Mouse (Mus musculus) left cerebral cortex, adult 8-10 months (tissue): ENCODE measurements at regions not wholly inside any gene's neighbourhood (a gene's known extent, or its start where the extent isn't known, plus 50 kb on each side); places are given as distances from the start of the nearest gene placed in this dataset.
A peak's percentile ranks its signal among the peaks of the same experiment; 100 is the strongest.

Source experiments
- DNase-seq, 2 experiments: peaks; one replicate each; pipeline ENCODE4 v3.0.0; 2022; ENCODE audit warnings: low spot score in 2 of 2

GRCm38 (mm10) chr1:13941351-13941750 is 2151.8 kb downstream of the 4930444P10Rik start:
- no peak for DNase-seq

GRCm38 (mm10) chr1:13938344-13938743 is 2154.8 kb downstream of the 4930444P10Rik start:
- no peak for DNase-seq

- DNase-seq = no peak
Measured at GRCm38 (mm10) chr1:13935938-13936491, 2157.1 kb downstream of the 4930444P10Rik start.

GRCm38 (mm10) chr1:13928679-13929078 is 2164.4 kb downstream of the 4930444P10Rik start:
- DNase-seq = no peak

- no peak for DNase-seq
Measured at GRCm38 (mm10) chr1:13927964-13928363, 2165.2 kb downstream of the 4930444P10Rik start.

GRCm38 (mm10) chr1:13925994-13926393 is 2167.1 kb downstream of the 4930444P10Rik start:
- DNase-seq = no peak

GRCm38 (mm10) chr1:13915216-13915615 is 2177.9 kb downstream of the 4930444P10Rik start:
- DNase-seq = no peak

- no peak for DNase-seq
Measured at GRCm38 (mm10) chr1:13879126-13879525, 2214.0 kb downstream of the 4930444P10Rik start.

- no peak for DNase-seq
Measured at GRCm38 (mm10) chr1:13873925-13874324, 2219.2 kb downstream of the 4930444P10Rik start.

GRCm38 (mm10) chr1:13872536-13872935 is 2220.6 kb downstream of the 4930444P10Rik start:
- no peak for DNase-seq

- DNase-seq = peak; percentile 3 to 35
Measured at GRCm38 (mm10) chr1:13870631-13871286, 2222.4 kb downstream of the 4930444P10Rik start.

- DNase-seq = no peak
Measured at GRCm38 (mm10) chr1:13865713-13866112, 2227.4 kb downstream of the 4930444P10Rik start.

GRCm38 (mm10) chr1:13863712-13864111 is 2229.4 kb downstream of the 4930444P10Rik start:
- DNase-seq = no peak

- no peak for DNase-seq
Measured at GRCm38 (mm10) chr1:13861070-13861511, 2232.0 kb downstream of the 4930444P10Rik start.

GRCm38 (mm10) chr1:13860469-13860868 is 2232.7 kb downstream of the 4930444P10Rik start:
- DNase-seq = no peak

- DNase-seq = no peak
Measured at GRCm38 (mm10) chr1:13859723-13860122, 2233.4 kb downstream of the 4930444P10Rik start.

GRCm38 (mm10) chr1:13858371-13859018 is 2234.6 kb downstream of the 4930444P10Rik start:
- no peak for DNase-seq

- no peak for DNase-seq
Measured at GRCm38 (mm10) chr1:13856998-13857397, 2236.1 kb downstream of the 4930444P10Rik start.

- DNase-seq = no peak
Measured at GRCm38 (mm10) chr1:13851144-13851543, 2242.0 kb downstream of the 4930444P10Rik start.

- no peak for DNase-seq
Measured at GRCm38 (mm10) chr1:13849071-13849470, 2244.1 kb downstream of the 4930444P10Rik start.

GRCm38 (mm10) chr1:13846336-13846865 is 2246.7 kb downstream of the 4930444P10Rik start:
- no peak for DNase-seq

- no peak for DNase-seq
Measured at GRCm38 (mm10) chr1:13840309-13840622, 2252.9 kb downstream of the 4930444P10Rik start.
